Mouse (Mus musculus) frontal cortex, postnatal 10 days (tissue): ENCODE data around the gene Gm10203.

Experiments
- DNase-seq, 2 experiments: peaks; one replicate each; pipeline ENCODE4 v3.0.0; 2022; ENCODE audit warnings: low spot score in 2 of 2, mixed read lengths in 1 of 2

Gm10203 gene

GRCm38 (mm10) chr6:149179064-149179463 lies 49.1 kb downstream of the Gm10203 start:
- DNase-seq: no peak
